Mouse (Mus musculus): Measurements from ENCODE around the gene Plek. TPM values are rescaled to one million over a fixed set of nuclear protein-coding genes. Genes with fewer than 3 reads are reported as not detected.

The Plek gene
- polyA plus RNA-seq, 1 experiment from 2014 or later: 1.6 TPM

- Histone ChIP-seq H3K4me1 (ENCODE audit: insufficient read depth, low read length) (no peaks in the 10 kb centered on the region), H3K9ac (replicated peaks; ENCODE audit: low read length) (no peak overlapping the region), H3K36me3 (ENCODE audit: insufficient read depth, low read length) (no peaks in the 10 kb centered on the region), H3K27ac (ENCODE audit: low read length) (no peak overlapping the region), H3K4me3 (ENCODE audit: low read length) (no peak overlapping the region), H3K9me3 (ENCODE audit: low read length) (no peaks in the 10 kb centered on the region), H3K27me3 (ENCODE audit: insufficient read depth, low read length) (no peaks in the 10 kb centered on the region), H3K4me2 (replicated peaks; ENCODE audit: low read depth, low read length) (no peak overlapping the region)
- 67% methylated on average over 7 of the region's 7 CpGs for WGBS
- no peak for ATAC-seq (ENCODE audit: low FRiP score, low TSS enrichment)
These were observed 65.5 kb downstream of the Plek start for GRCm38 (mm10) chr11:16986550-16987187.

DNA sequence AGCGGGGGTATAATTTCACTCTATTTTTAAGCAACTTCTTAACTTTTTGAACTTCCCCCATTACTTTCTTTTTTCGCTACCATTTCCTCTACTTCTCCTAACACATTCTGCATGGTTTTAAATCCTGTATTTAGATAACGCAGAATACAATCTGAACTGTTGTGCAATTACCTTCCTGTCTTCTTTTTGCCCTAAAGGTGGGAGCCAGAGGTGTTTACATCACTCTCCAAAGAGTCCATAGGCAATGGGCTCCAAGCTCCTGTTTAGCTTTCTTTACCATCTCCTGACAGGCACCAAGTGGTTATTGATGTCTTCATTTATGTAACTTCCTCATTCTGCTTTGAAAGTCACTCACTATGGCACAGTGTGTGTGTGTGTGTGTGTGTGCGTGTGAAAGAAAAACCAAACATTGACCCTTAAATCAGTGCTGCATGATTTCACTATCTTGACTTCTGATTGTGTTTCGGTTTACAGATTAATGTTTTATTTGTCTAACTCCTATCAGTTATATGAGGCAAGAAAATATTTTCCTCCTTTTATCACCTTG lies 73.9 kb downstream of the Plek start:
- Histone ChIP-seq H3K4me2 (replicated peaks; ENCODE audit: low read depth, low read length) (no peak overlapping the region), H3K4me3 (ENCODE audit: low read length) (no peak overlapping the region), H3K9ac (replicated peaks; ENCODE audit: low read length) (no peak overlapping the region), H3K27me3 (ENCODE audit: insufficient read depth, low read length) (no peaks in the 10 kb centered on the region), H3K27ac (ENCODE audit: low read length) (no peak overlapping the region), H3K4me1 (ENCODE audit: insufficient read depth, low read length) (no peaks in the 10 kb centered on the region), H3K9me3 (ENCODE audit: low read length) (no peaks in the 10 kb centered on the region), H3K36me3 (ENCODE audit: insufficient read depth, low read length) (no peaks in the 10 kb centered on the region)
- WGBS: 79% methylated on average over 5 of the region's 5 CpGs
- no peak for ATAC-seq (ENCODE audit: low FRiP score, low TSS enrichment)

GRCm38 (mm10) chr11:16977611-16978010 lies 74.6 kb downstream of the Plek start:
- 73% methylated on average over 2 of the region's 2 CpGs for WGBS
- Histone ChIP-seq H3K4me2 (replicated peaks; ENCODE audit: low read depth, low read length) (no peak overlapping the region), H3K9ac (replicated peaks; ENCODE audit: low read length) (no peak overlapping the region), H3K4me1 (ENCODE audit: insufficient read depth, low read length) (no peaks in the 10 kb centered on the region), H3K36me3 (ENCODE audit: insufficient read depth, low read length) (no peaks in the 10 kb centered on the region), H3K9me3 (ENCODE audit: low read length) (no peaks in the 10 kb centered on the region), H3K27ac (ENCODE audit: low read length) (no peak overlapping the region), H3K4me3 (ENCODE audit: low read length) (no peak overlapping the region), H3K27me3 (ENCODE audit: insufficient read depth, low read length) (no peaks in the 10 kb centered on the region)
- no peak for ATAC-seq (ENCODE audit: low FRiP score, low TSS enrichment)

DNA sequence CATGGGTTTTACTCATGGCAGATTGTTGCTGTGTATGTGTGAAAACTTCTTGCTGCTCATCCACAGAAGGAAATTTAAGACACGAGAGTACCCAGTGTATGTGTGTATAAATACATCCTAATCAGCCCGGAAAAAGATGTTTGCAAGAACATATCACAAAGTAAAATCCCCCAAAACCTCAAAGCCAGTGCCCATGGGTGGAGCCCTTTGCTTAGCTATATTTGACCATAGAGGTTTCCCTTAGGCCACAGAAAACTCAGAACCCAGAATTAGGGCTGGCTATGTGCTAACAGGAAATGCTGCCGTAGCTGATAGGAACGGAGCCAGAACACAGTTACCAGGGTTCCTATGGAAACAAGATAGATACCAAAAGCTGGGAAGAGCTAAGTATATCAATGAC lies 75.2 kb downstream of the Plek start:
- Histone ChIP-seq H3K9me3 (ENCODE audit: low read length) (no peaks in the 10 kb centered on the region), H3K4me3 (ENCODE audit: low read length) (no peak overlapping the region), H3K27me3 (ENCODE audit: insufficient read depth, low read length) (no peaks in the 10 kb centered on the region), H3K9ac (replicated peaks; ENCODE audit: low read length) (no peak overlapping the region), H3K4me1 (ENCODE audit: insufficient read depth, low read length) (no peaks in the 10 kb centered on the region), H3K4me2 (replicated peaks; ENCODE audit: low read depth, low read length) (no peak overlapping the region), H3K27ac (ENCODE audit: low read length) (no peak overlapping the region), H3K36me3 (ENCODE audit: insufficient read depth, low read length) (no peaks in the 10 kb centered on the region)
- 75% methylated on average over 4 of the region's 4 CpGs for WGBS
- ATAC-seq (ENCODE audit: low FRiP score, low TSS enrichment): no peak

DNA sequence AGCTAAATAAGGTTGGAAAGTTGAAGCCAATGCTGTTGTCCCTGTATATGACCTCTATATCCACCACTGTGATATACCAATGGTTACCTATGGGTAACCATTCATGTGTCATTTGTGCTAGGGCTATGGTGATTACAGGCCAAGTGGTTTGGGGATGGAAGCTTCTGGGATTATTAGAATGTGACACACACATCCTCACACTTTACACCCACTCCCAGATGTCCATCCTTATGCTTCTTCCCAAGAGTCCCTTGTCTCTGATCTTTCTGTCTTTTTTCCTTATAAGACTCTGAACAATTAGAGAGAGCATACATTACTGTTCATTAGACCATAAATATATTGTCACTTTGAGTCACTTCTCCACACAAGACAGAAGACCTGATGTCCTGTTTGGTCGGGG lies 79.1 kb downstream of the Plek start:
- no peak for ATAC-seq (ENCODE audit: low FRiP score, low TSS enrichment)
- 74% methylated on average over 1 of the region's 1 CpGs for WGBS

DNA sequence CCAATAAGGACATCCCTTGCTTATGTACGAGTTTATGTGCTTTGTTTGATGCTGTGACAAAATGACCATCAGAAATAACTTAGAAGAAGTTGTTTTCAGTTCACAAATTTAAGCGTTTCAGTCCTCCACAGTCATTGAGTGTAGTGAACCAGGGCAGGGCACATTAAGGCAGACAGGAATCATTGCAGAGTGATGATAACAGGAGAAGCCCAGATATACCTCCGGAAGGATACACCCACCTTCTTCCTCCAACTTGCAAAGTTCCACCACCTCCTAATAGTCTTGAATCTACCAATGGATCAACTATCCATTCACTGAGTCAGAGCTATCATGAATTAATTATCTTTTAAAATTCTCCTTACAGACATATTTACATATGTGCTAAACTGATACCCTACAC lies 80.2 kb downstream of the Plek start:
- no peaks in the 10 kb centered on the region for H3K27me3 ChIP-seq (ENCODE audit: insufficient read depth, low read length)
- 81% methylated on average over 3 of the region's 3 CpGs for WGBS

More for the DNA sequence above, 79.1 kb downstream of the Plek start:
- no peak overlapping the region for H3K4me2 ChIP-seq (replicated peaks; ENCODE audit: low read depth, low read length)
- H3K9ac ChIP-seq (replicated peaks; ENCODE audit: low read length): no peak overlapping the region
- H3K9me3 ChIP-seq (ENCODE audit: low read length): no peaks in the 10 kb centered on the region
- H3K27ac ChIP-seq (ENCODE audit: low read length): no peak overlapping the region
- no peaks in the 10 kb centered on the region for H3K4me1 ChIP-seq (ENCODE audit: insufficient read depth, low read length)
- H3K36me3 ChIP-seq (ENCODE audit: insufficient read depth, low read length): no peaks in the 10 kb centered on the region
- H3K4me3 ChIP-seq (ENCODE audit: low read length): no peak overlapping the region
- H3K27me3 ChIP-seq (ENCODE audit: insufficient read depth, low read length): no peaks in the 10 kb centered on the region

GRCm38 (mm10) chr11:16969650-16970049 lies 82.5 kb downstream of the Plek start:
- H3K9ac ChIP-seq (replicated peaks; ENCODE audit: low read length): no peak overlapping the region
- no peak for ATAC-seq (ENCODE audit: low FRiP score, low TSS enrichment)
- no peaks in the 10 kb centered on the region for H3K27me3 ChIP-seq (ENCODE audit: insufficient read depth, low read length)
- H3K27ac ChIP-seq (ENCODE audit: low read length): no peak overlapping the region
- 63% methylated on average over 2 of the region's 2 CpGs for WGBS
- no peak overlapping the region for H3K4me3 ChIP-seq (ENCODE audit: low read length)
- H3K9me3 ChIP-seq (ENCODE audit: low read length): no peaks in the 10 kb centered on the region
- H3K4me1 ChIP-seq (ENCODE audit: insufficient read depth, low read length): no peaks in the 10 kb centered on the region
- H3K4me2 ChIP-seq (replicated peaks; ENCODE audit: low read depth, low read length): no peak overlapping the region
- H3K36me3 ChIP-seq (ENCODE audit: insufficient read depth, low read length): no peaks in the 10 kb centered on the region

More for the DNA sequence above, 80.2 kb downstream of the Plek start:
- Histone ChIP-seq H3K27ac (ENCODE audit: low read length) (no peak overlapping the region), H3K9me3 (ENCODE audit: low read length) (no peaks in the 10 kb centered on the region), H3K4me1 (ENCODE audit: insufficient read depth, low read length) (no peaks in the 10 kb centered on the region), H3K36me3 (ENCODE audit: insufficient read depth, low read length) (no peaks in the 10 kb centered on the region), H3K4me2 (replicated peaks; ENCODE audit: low read depth, low read length) (no peak overlapping the region), H3K4me3 (ENCODE audit: low read length) (no peak overlapping the region), H3K9ac (replicated peaks; ENCODE audit: low read length) (no peak overlapping the region)
- ATAC-seq (ENCODE audit: low FRiP score, low TSS enrichment): no peak

- H3K27me3 ChIP-seq (ENCODE audit: insufficient read depth, low read length): no peaks in the 10 kb centered on the region
- H3K4me1 ChIP-seq (ENCODE audit: insufficient read depth, low read length): no peaks in the 10 kb centered on the region
- 40% methylated on average over 2 of the region's 2 CpGs for WGBS
- no peak overlapping the region for H3K27ac ChIP-seq (ENCODE audit: low read length)
- no peak overlapping the region for H3K4me3 ChIP-seq (ENCODE audit: low read length)
- H3K9ac ChIP-seq (replicated peaks; ENCODE audit: low read length): no peak overlapping the region
- H3K4me2 ChIP-seq (replicated peaks; ENCODE audit: low read depth, low read length): no peak overlapping the region
- no peaks in the 10 kb centered on the region for H3K9me3 ChIP-seq (ENCODE audit: low read length)
- H3K36me3 ChIP-seq (ENCODE audit: insufficient read depth, low read length): no peaks in the 10 kb centered on the region
- no peak for ATAC-seq (ENCODE audit: low FRiP score, low TSS enrichment)
These were observed 84.4 kb downstream of the Plek start for GRCm38 (mm10) chr11:16967806-16968205.

- Histone ChIP-seq H3K9me3 (ENCODE audit: low read length) (no peaks in the 10 kb centered on the region), H3K27me3 (ENCODE audit: insufficient read depth, low read length) (no peaks in the 10 kb centered on the region), H3K36me3 (ENCODE audit: insufficient read depth, low read length) (peaks cover 3% of the 10 kb centered on the region; the same call in 1 of the 2 replicates), H3K4me3 (ENCODE audit: low read length) (no peak overlapping the region), H3K27ac (ENCODE audit: low read length) (no peak overlapping the region), H3K4me2 (replicated peaks; ENCODE audit: low read depth, low read length) (no peak overlapping the region), H3K9ac (replicated peaks; ENCODE audit: low read length) (no peak overlapping the region), H3K4me1 (ENCODE audit: insufficient read depth, low read length) (no peaks in the 10 kb centered on the region)
- WGBS: 95% methylated on average over 1 of the region's 1 CpGs
- no peak for ATAC-seq (ENCODE audit: low FRiP score, low TSS enrichment)
These were observed 93.7 kb downstream of the Plek start for GRCm38 (mm10) chr11:16958520-16958919.

DNA sequence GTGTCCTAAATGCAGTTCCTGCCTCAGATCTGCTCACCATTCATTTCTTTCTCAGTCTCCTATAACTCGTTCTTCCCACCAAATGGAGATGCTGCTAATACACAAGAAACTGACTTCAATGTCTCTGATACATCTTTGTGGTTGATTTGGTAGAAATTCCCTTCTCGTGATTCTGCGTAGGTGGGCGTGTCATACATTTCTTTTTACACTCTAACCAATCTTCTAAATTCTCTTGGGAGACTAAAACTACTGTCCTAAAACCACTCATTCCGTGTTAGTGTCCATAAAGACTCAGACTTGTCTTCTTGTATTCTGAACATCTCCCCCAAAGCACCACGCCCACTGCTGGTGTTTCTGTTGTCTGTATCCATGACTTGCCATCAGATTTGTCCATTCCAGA lies 95.2 kb downstream of the Plek start:
- no peak overlapping the region for H3K4me2 ChIP-seq (replicated peaks; ENCODE audit: low read depth, low read length)
- H3K4me1 ChIP-seq (ENCODE audit: insufficient read depth, low read length): no peaks in the 10 kb centered on the region
- no peak overlapping the region for H3K27ac ChIP-seq (ENCODE audit: low read length)
- ATAC-seq (ENCODE audit: low FRiP score, low TSS enrichment): no peak
- H3K9me3 ChIP-seq (ENCODE audit: low read length): no peaks in the 10 kb centered on the region
- no peak overlapping the region for H3K4me3 ChIP-seq (ENCODE audit: low read length)
- WGBS: 90% methylated on average over 6 of the region's 6 CpGs
- H3K27me3 ChIP-seq (ENCODE audit: insufficient read depth, low read length): no peaks in the 10 kb centered on the region
- no peak overlapping the region for H3K9ac ChIP-seq (replicated peaks; ENCODE audit: low read length)
- peaks cover 3% of the 10 kb centered on the region; the same call in 1 of the 2 replicates for H3K36me3 ChIP-seq (ENCODE audit: insufficient read depth, low read length)

Data from kidney, embryonic 16.5 days (tissue).